Mouse (Mus musculus): ENCODE measurements at regions not wholly inside any gene's neighbourhood (a gene's known extent, or its start where the extent isn't known, plus 50 kb on each side); places are given as distances from the start of the nearest gene placed in this dataset.
"Not testable (repeated sequence)": the region's sequence is repeated elsewhere in the genome, so short reads cannot be mapped to it uniquely, and the experiment has no call there.

GRCm38 (mm10) chr4:89753484-89753883 lies 74.2 kb downstream of the Dmrta1 start:
- no peaks in the 10 kb centered on the region for H3K4me1 ChIP-seq (replicated peaks)
- no peaks in the 10 kb centered on the region for H3K36me3 ChIP-seq
- 70% methylated on average over 1 of the region's 1 CpGs for WGBS
- no peak overlapping the region for H3K9ac ChIP-seq
- H3K27ac ChIP-seq: no peak overlapping the region
- H3K27me3 ChIP-seq (replicated peaks): no peaks in the 10 kb centered on the region
- no peaks in the 10 kb centered on the region for H3K9me3 ChIP-seq
- no peak overlapping the region for H3K4me3 ChIP-seq (replicated peaks)
- no peak for ATAC-seq
- no peak overlapping the region for H3K4me2 ChIP-seq (replicated peaks)

- no peak overlapping the region for H3K27ac ChIP-seq
- no peak for ATAC-seq
- no peaks in the 10 kb centered on the region for H3K36me3 ChIP-seq
- WGBS: 45% methylated on average over 10 of the region's 10 CpGs
- H3K4me1 ChIP-seq (replicated peaks): no peaks in the 10 kb centered on the region
- no peak overlapping the region for H3K4me2 ChIP-seq (replicated peaks)
- H3K27me3 ChIP-seq (replicated peaks): no peaks in the 10 kb centered on the region
- no peaks in the 10 kb centered on the region for H3K9me3 ChIP-seq
- no peak overlapping the region for H3K9ac ChIP-seq
- no peak overlapping the region for H3K4me3 ChIP-seq (replicated peaks)
Measured at GRCm38 (mm10) chr4:89776269-89776668, 97.0 kb downstream of the Dmrta1 start.

- Histone ChIP-seq H3K36me3 (no peaks in the 10 kb centered on the region), H3K27me3 (replicated peaks) (no peaks in the 10 kb centered on the region), H3K4me1 (replicated peaks) (no peaks in the 10 kb centered on the region), H3K4me2 (replicated peaks) (no peak overlapping the region), H3K9ac (no peak overlapping the region), H3K9me3 (no peaks in the 10 kb centered on the region), H3K27ac (no peak overlapping the region), H3K4me3 (replicated peaks) (no peak overlapping the region)
- ATAC-seq: no peak
- 83% methylated on average over 1 of the region's 1 CpGs for WGBS
Measured at GRCm38 (mm10) chr4:89781487-89781886, 102.3 kb downstream of the Dmrta1 start.

- 80% methylated on average over 7 of the region's 7 CpGs for WGBS
- no peaks in the 10 kb centered on the region for H3K36me3 ChIP-seq
- H3K9me3 ChIP-seq: no peaks in the 10 kb centered on the region
- H3K27ac ChIP-seq: no peak overlapping the region
- no peaks in the 10 kb centered on the region for H3K4me1 ChIP-seq (replicated peaks)
- H3K4me3 ChIP-seq (replicated peaks): no peak overlapping the region
- no peaks in the 10 kb centered on the region for H3K27me3 ChIP-seq (replicated peaks)
- H3K4me2 ChIP-seq (replicated peaks): no peak overlapping the region
- no peak overlapping the region for H3K9ac ChIP-seq
- no peak for ATAC-seq
Measured at GRCm38 (mm10) chr4:89816823-89817222, 137.6 kb downstream of the Dmrta1 start.

- Histone ChIP-seq H3K9me3 (no peaks in the 10 kb centered on the region), H3K9ac (no peak overlapping the region), H3K27ac (no peak overlapping the region), H3K36me3 (no peaks in the 10 kb centered on the region), H3K4me3 (replicated peaks) (no peak overlapping the region), H3K4me1 (replicated peaks) (no peaks in the 10 kb centered on the region), H3K4me2 (replicated peaks) (no peak overlapping the region), H3K27me3 (replicated peaks) (no peaks in the 10 kb centered on the region)
- no peak for ATAC-seq
- WGBS: 71% methylated on average over 6 of the region's 6 CpGs
Measured at GRCm38 (mm10) chr4:89834552-89835206, 155.4 kb downstream of the Dmrta1 start.

- ATAC-seq: peak; percentile 51; the same call in 1 of the 2 replicates
- 20% methylated on average over 8 of the region's 15 CpGs for WGBS
- not testable (repeated sequence) for H3K4me2 ChIP-seq (replicated peaks)
Measured at GRCm38 (mm10) chr4:89875375-89876055, 196.3 kb downstream of the Dmrta1 start.

GRCm38 (mm10) chr4:89876131-89876530 lies 196.9 kb downstream of the Dmrta1 start:
- H3K4me1 ChIP-seq (replicated peaks); H3K36me3 ChIP-seq; H3K27me3 ChIP-seq (replicated peaks); ATAC-seq; H3K9ac ChIP-seq; H3K4me3 ChIP-seq (replicated peaks); H3K9me3 ChIP-seq; H3K27ac ChIP-seq: not testable (repeated sequence)
- 21% methylated on average over 8 of the region's 14 CpGs for WGBS
- H3K4me2 ChIP-seq (replicated peaks): peak overlapping the region; percentile 56

More at GRCm38 (mm10) chr4:89875375-89876055, 196.3 kb downstream of the Dmrta1 start:
- not testable (repeated sequence) for H3K27ac ChIP-seq; H3K9me3 ChIP-seq; H3K4me1 ChIP-seq (replicated peaks); H3K27me3 ChIP-seq (replicated peaks); H3K36me3 ChIP-seq; H3K9ac ChIP-seq; H3K4me3 ChIP-seq (replicated peaks)

- no peak for ATAC-seq
- Histone ChIP-seq H3K4me1 (replicated peaks) (no peaks in the 10 kb centered on the region), H3K4me2 (replicated peaks) (no peak overlapping the region), H3K4me3 (replicated peaks) (no peak overlapping the region), H3K9ac (no peak overlapping the region), H3K36me3 (no peaks in the 10 kb centered on the region), H3K27me3 (replicated peaks) (no peaks in the 10 kb centered on the region), H3K9me3 (no peaks in the 10 kb centered on the region), H3K27ac (no peak overlapping the region)
- 52% methylated on average over 3 of the region's 3 CpGs for WGBS
Measured at GRCm38 (mm10) chr4:89881083-89881482, 201.8 kb downstream of the Dmrta1 start.

GRCm38 (mm10) chr4:89909622-89910021 lies 230.4 kb downstream of the Dmrta1 start:
- no peaks in the 10 kb centered on the region for H3K4me1 ChIP-seq (replicated peaks)
- H3K9ac ChIP-seq: no peak overlapping the region
- no peak overlapping the region for H3K4me3 ChIP-seq (replicated peaks)
- H3K27ac ChIP-seq: no peak overlapping the region
- H3K36me3 ChIP-seq: no peaks in the 10 kb centered on the region
- no peaks in the 10 kb centered on the region for H3K9me3 ChIP-seq
- no peaks in the 10 kb centered on the region for H3K27me3 ChIP-seq (replicated peaks)
- ATAC-seq: no peak
- no peak overlapping the region for H3K4me2 ChIP-seq (replicated peaks)

- Histone ChIP-seq H3K27ac (no peak overlapping the region), H3K9me3 (no peaks in the 10 kb centered on the region), H3K27me3 (replicated peaks) (no peaks in the 10 kb centered on the region), H3K36me3 (no peaks in the 10 kb centered on the region), H3K4me1 (replicated peaks) (no peaks in the 10 kb centered on the region), H3K4me2 (replicated peaks) (no peak overlapping the region), H3K4me3 (replicated peaks) (no peak overlapping the region), H3K9ac (no peak overlapping the region)
- whole genome bisulfite sequencing: 63% methylated on average over 1 of the region's 1 CpGs
- no peak for ATAC-seq
Measured at GRCm38 (mm10) chr4:89937673-89938072, 258.4 kb downstream of the Dmrta1 start.

- 38% methylated on average over 4 of the region's 4 CpGs for WGBS
- no peak overlapping the region for H3K4me2 ChIP-seq (replicated peaks)
- no peak for ATAC-seq
Measured at GRCm38 (mm10) chr4:89941308-89941707, 262.1 kb downstream of the Dmrta1 start.

GRCm38 (mm10) chr4:89976146-89976545 lies 242.5 kb upstream of the Zfp352 start:
- H3K27me3 ChIP-seq (replicated peaks): no peaks in the 10 kb centered on the region

More at GRCm38 (mm10) chr4:89941308-89941707, 262.1 kb downstream of the Dmrta1 start:
- Histone ChIP-seq H3K36me3 (no peaks in the 10 kb centered on the region), H3K4me3 (replicated peaks) (no peak overlapping the region), H3K27me3 (replicated peaks) (no peaks in the 10 kb centered on the region), H3K27ac (no peak overlapping the region), H3K9ac (no peak overlapping the region), H3K4me1 (replicated peaks) (no peaks in the 10 kb centered on the region), H3K9me3 (no peaks in the 10 kb centered on the region)

GRCm38 (mm10) chr4:90003413-90003812 lies 215.2 kb upstream of the Zfp352 start:
- H3K27me3 ChIP-seq (replicated peaks): no peaks in the 10 kb centered on the region
- no peak overlapping the region for H3K4me2 ChIP-seq (replicated peaks)
- H3K27ac ChIP-seq: no peak overlapping the region
- 79% methylated on average over 3 of the region's 3 CpGs for WGBS
- no peak overlapping the region for H3K9ac ChIP-seq
- no peaks in the 10 kb centered on the region for H3K4me1 ChIP-seq (replicated peaks)
- ATAC-seq: no peak
- no peaks in the 10 kb centered on the region for H3K9me3 ChIP-seq
- no peak overlapping the region for H3K4me3 ChIP-seq (replicated peaks)
- no peaks in the 10 kb centered on the region for H3K36me3 ChIP-seq

More at GRCm38 (mm10) chr4:89976146-89976545, 242.5 kb upstream of the Zfp352 start:
- Histone ChIP-seq H3K4me1 (replicated peaks) (no peaks in the 10 kb centered on the region), H3K4me3 (replicated peaks) (no peak overlapping the region), H3K9me3 (no peaks in the 10 kb centered on the region), H3K36me3 (no peaks in the 10 kb centered on the region), H3K27ac (no peak overlapping the region), H3K9ac (no peak overlapping the region), H3K4me2 (replicated peaks) (no peak overlapping the region)
- 80% methylated on average over 3 of the region's 3 CpGs for WGBS
- ATAC-seq: no peak
